Mouse (Mus musculus) bone marrow macrophage, adult 2 months (primary cell): Measurements from ENCODE around the gene Nup107.

Source experiments
- CTCF ChIP-seq: IDR thresholded peaks from 2 replicates; pipeline ENCODE4 v1.5.1; 2012; ENCODE audit warnings: low read depth, mild to moderate bottlenecking, low read length, moderate library complexity
- POLR2A ChIP-seq: IDR thresholded peaks from 2 replicates; pipeline ENCODE4 v1.6.1; 2012; ENCODE audit warnings: mild to moderate bottlenecking, low read depth, low read length, borderline replicate concordance

DNA sequence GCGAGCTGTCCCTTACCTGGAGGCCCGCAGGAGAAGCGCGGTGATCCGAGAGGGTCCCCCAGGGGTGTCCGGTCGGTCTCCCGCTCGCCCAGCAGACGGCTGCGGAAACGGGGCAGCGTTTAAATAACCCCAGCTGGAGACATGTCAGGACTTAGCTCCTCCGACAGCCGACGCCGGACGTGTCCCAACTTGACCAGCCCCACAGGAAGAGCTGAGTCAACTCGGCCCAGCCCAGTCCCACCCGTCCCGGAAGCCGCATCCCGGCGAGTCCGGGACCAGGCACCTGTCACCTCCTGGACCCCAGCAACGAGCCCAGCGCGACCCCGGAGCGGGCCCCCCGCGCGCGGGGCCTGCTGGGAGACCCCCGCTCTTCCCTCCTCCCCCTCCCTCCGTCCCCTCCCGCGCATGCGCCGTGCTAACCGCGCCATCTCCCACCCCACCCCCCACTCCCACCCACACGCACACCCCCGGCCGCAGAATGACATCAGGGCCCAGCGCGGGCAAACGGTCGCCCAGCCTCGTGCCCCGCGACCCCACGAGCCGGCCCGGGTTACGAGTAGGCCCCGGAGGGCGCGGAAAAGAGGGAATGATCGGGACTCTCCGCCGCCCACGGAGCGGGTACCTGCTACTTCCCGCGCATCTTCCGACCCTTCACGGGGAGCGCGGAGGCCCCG is 82.4 kb downstream of the Nup107 start:
- TF ChIP-seq CTCF (no peak), POLR2A (no peak; the same call in 1 of the 2 replicates)
